Mouse (Mus musculus) cortical plate, adult 2 months (tissue): ENCODE data around the gene March8.

Source experiments
- CTCF ChIP-seq: fragments of 200-500 bp; IDR thresholded peaks from 2 replicates; pipeline ENCODE4 v1.5.1; 2011; ENCODE audit warnings: mild to moderate bottlenecking, control low read depth, low read length; ENCODE audit not compliant: insufficient read depth; ENCODE audit errors: extremely low read depth
- POLR2A ChIP-seq: fragments of 200-500 bp; IDR thresholded peaks from 2 replicates; pipeline ENCODE4 v1.6.1; 2011; ENCODE audit warnings: mild to moderate bottlenecking, low read length, control low read depth; ENCODE audit not compliant: insufficient read depth; ENCODE audit errors: extremely low read depth

- TF ChIP-seq CTCF (no peak), POLR2A (no peak)
Observed at GRCm38 (mm10) chr6:116339088-116339487, 1.3 kb downstream of the March8 start.
